Mouse (Mus musculus): Measurements from ENCODE around the gene Krt16.
"Not testable (repeated sequence)": the region's sequence is repeated elsewhere in the genome, so short reads cannot be mapped to it uniquely, and the experiment has no call there.

Gene Krt16

DNA sequence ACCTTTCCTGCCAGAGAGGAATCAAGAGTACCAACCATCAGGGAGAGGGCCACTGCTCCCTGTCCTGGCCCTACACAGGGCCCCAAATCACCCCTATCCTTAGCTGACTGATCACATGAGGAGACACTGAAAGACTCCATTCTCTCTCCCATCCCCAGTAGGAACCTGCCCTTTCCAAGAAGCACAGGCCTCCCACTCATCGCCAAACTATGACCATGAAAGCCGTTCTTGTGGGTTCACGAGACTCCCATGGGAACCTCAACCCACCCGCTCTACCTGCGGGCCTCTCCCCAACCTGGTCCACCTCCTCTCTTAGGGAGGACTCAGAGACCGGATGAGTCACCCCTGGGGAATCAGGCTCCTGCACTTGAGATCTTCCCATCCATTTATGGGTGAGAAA lies 6.8 kb upstream of the Krt16 start:
- DNase-seq = no peak

GRCm38 (mm10) chr11:100254360-100255090 lies 5.8 kb upstream of the Krt16 start:
- no peak for DNase-seq

DNA sequence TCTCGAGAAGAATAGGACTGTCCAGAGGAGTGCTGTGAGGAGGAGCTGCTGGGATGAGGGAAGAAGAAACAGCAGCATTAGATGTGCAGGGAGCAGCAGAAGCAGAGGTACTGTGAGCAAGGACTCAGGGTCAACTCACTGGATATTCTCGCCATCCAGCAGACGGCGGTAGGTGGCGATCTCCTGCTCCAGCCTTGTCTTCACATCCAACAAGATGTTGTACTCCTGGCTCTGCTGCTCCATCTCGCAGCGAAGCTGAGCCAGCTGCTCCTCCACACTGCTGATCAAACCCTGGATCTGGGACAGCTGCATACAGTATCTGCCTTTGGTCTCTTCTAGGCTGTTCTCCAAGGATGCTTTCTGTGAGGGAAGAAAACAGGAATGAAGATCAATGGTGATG lies 2.2 kb downstream of the Krt16 start:
- DNase-seq = not testable (repeated sequence)

GRCm38 (mm10) chr11:100240272-100240671 lies 8.4 kb downstream of the Krt16 start:
- DNase-seq = not testable (repeated sequence)

DNA sequence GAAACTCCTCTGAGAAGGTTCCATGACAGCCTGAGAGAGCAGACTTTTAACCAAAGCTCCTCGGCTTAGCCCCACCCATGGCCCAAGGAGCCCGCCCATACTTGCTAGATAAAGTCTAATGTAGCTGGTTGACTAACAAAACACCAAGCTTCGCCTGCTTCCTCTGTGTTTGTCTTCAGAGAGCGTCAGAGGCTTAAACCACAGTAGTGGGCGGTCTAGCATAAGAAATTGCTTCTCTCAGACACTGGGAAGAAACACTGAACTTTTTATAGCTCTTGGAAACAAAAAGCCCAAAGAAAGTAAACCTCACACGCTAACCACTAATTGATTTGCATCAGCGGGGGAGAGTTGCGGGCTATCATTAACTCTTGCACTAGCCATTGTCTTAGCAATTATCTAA lies 27.0 kb downstream of the Krt16 start:
- DNase-seq = no peak

GRCm38 (mm10) chr11:100219304-100219703 lies 29.4 kb downstream of the Krt16 start:
- DNase-seq = no peak

GRCm38 (mm10) chr11:100208542-100208941 lies 40.2 kb downstream of the Krt16 start:
- no peak for DNase-seq

DNA sequence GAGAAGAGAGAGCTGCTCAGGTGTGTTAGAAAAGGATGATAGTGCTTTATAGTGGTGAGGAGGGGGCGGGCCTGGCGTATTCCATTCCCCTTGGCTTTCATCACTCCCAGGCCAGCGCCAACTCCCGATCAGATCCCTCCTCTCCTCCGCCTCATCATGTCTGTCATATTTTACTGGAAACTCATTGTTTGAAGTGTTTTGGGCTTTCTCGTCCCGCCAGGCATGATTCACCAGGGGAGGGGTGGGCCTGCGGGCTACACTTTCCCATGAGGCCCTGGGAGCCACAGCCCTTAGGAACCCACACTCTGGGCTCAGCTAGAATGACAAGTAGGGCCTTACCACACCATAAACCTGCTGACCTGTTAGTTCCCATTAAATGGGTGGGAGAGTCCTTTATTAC lies 41.2 kb downstream of the Krt16 start, which contains the start of gene Krt14:
Gene Krt14, minus strand, starts transcription at position 51 of the 400 bp plus-strand sequence.
- no peak for DNase-seq

DNA sequence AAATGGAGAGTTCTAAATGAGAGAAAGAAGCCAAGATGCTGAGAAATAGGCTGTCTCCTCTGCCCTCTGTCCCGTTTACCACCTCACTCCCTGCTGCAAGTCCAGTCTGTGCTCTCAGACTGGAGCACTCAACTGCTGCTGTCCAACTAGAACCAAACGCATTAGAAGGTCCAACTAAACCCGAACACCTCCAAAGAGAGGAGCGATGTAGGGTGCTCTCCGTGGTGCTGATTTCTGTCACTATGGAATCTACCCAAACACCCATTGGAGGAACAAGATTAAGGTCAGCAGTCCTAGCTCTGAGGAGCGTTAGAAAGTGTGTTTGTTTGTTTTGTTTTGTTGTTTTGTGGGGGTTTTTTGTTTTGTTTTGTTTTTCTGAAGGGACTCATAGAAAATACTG lies 45.3 kb downstream of the Krt16 start:
- DNase-seq = no peak

GRCm38 (mm10) chr11:100202906-100203305 lies 45.8 kb downstream of the Krt16 start:
- no peak for DNase-seq

- DNase-seq = no peak
These were observed 48.4 kb downstream of the Krt16 start for GRCm38 (mm10) chr11:100200104-100200820.

- no peak for DNase-seq
These were observed 50.0 kb downstream of the Krt16 start for GRCm38 (mm10) chr11:100198666-100199065.

All from cerebellum, adult 11 months (tissue).